21 mouse cellular contexts compared by ENCODE assay signal in the genomic region with DNA sequence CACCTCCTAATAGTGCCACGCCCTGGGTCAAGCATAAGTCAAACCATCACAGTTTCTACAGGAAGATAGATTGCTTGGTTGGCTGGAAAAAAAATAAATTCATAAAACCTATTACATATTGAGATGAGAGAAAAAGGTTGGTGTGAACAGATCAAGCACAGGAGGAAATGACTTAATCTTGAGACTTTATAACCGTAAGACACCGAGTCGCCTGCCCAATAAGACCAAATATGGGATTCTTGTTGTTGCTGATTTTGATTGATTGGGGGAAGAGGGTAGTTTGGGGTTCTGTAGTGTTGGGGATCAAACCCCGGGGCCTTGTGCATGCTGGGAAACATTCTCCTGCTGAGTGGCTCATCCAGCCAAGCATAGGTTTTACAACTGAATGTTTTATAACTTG.
"Had no signal": no experiment of that assay in that cellular context is flagged by ENCODE, and none has a peak within 500 bp of the region (broad histone marks: within the 10 kb centered on the region; RNA-seq: fewer than 3 reads in every experiment).

No protein-coding gene starts in this region.

- H3K4me1 ChIP-seq: kidney, embryonic 15.5 days; liver, embryonic 12.5 days; liver, embryonic 15.5 days had no signal

- ATAC-seq: liver, embryonic 12.5 days had no signal

- H3K9ac ChIP-seq: kidney, embryonic 15.5 days; limb, embryonic 13.5 days; liver, embryonic 12.5 days; liver, embryonic 15.5 days; lung, embryonic 15.5 days had no signal

- H3K4me2 ChIP-seq: kidney, embryonic 15.5 days; limb, embryonic 13.5 days; liver, embryonic 12.5 days; liver, embryonic 15.5 days; lung, embryonic 15.5 days; midbrain, embryonic 11.5 days had no signal

- H3K36me3 ChIP-seq: kidney, embryonic 15.5 days; limb, embryonic 13.5 days; liver, embryonic 12.5 days; liver, embryonic 15.5 days; lung, embryonic 15.5 days had no signal

- DNase-seq: kidney, adult 11 months; kidney, adult 8-10 months; kidney, postnatal 10 days; kidney, postnatal 36 days; layer of hippocampus, postnatal 36 days; left cerebral cortex, postnatal 4 days; liver; lung, adult 18-20 months; lung, postnatal 14 days; lung, postnatal 4 days; midbrain, embryonic 14.5 days; thymus, adult 2 months; thymus, postnatal 14 days; thymus, postnatal 4 days had no signal

- H3K27ac ChIP-seq: kidney, embryonic 15.5 days; left cerebral cortex, adult 2 months; limb, embryonic 13.5 days; liver, embryonic 12.5 days; liver, embryonic 15.5 days; lung, embryonic 15.5 days had no signal

- H3K4me3 ChIP-seq: kidney, embryonic 15.5 days; left cerebral cortex, adult 2 months; limb, embryonic 13.5 days; liver, embryonic 12.5 days; liver, embryonic 15.5 days; lung, embryonic 15.5 days had no signal

- H3K9me3 ChIP-seq: kidney, embryonic 15.5 days; limb, embryonic 13.5 days; liver, embryonic 12.5 days; liver, embryonic 15.5 days; lung, embryonic 15.5 days had no signal

- H3K27me3 ChIP-seq: kidney, embryonic 15.5 days; limb, embryonic 13.5 days; liver, embryonic 12.5 days; liver, embryonic 15.5 days; lung, embryonic 15.5 days had no signal
